Mouse (Mus musculus): ENCODE measurements around the gene Gm4559. TPM values are rescaled to one million over a fixed set of nuclear protein-coding genes. Genes with fewer than 3 reads are reported as not detected.
"Not testable (repeated sequence)": the region's sequence is repeated elsewhere in the genome, so short reads cannot be mapped to it uniquely, and the experiment has no call there.

The Gm4559 gene
- polyA plus RNA-seq, 1 experiment = not detected

GRCm38 (mm10) chr7:142317216-142317615 is 43.1 kb upstream of the Gm4559 start:
- H3K4me2 ChIP-seq (ENCODE audit: low read depth) = no peak overlapping the region
- no peak overlapping the region for H3K4me3 ChIP-seq
- no peaks in the 10 kb centered on the region for H3K79me2 ChIP-seq (ENCODE audit: control insufficient read depth, insufficient read depth)
- H3K27me3 ChIP-seq (ENCODE audit: control insufficient read depth, insufficient read depth, insufficient read length) = no peaks in the 10 kb centered on the region
- no peaks in the 10 kb centered on the region for H3K36me3 ChIP-seq (ENCODE audit: control insufficient read depth, insufficient read depth)
- H3ac ChIP-seq (ENCODE audit: control insufficient read depth, insufficient read length) = no peak overlapping the region
- TF ChIP-seq MAX (IDR thresholded peaks at IDR 0.05; ENCODE audit: low read depth) (no peak), CEBPB (IDR thresholded peaks at IDR 0.05; ENCODE audit: insufficient read depth, poor library complexity, severe bottlenecking) (no peak), TCF3 (IDR thresholded peaks at IDR 0.05; ENCODE audit: insufficient read length, low read depth) (no peak), E2F4 (IDR thresholded peaks at IDR 0.05; ENCODE audit: insufficient read depth) (no peak), MYOD1 (IDR thresholded peaks at IDR 0.05; ENCODE audit: control insufficient read depth in 1 of 3, insufficient read length in 2 of 3, low read depth in 2 of 3) (no peak), REST (IDR thresholded peaks at IDR 0.05; ENCODE audit: insufficient read depth, insufficient read length) (no peak), POLR2A (IDR thresholded peaks at IDR 0.05; ENCODE audit: insufficient read length, low read depth) (no peak), USF1 (IDR thresholded peaks at IDR 0.05; ENCODE audit: low read depth) (no peak), MYOG (IDR thresholded peaks at IDR 0.05; ENCODE audit: control insufficient read depth in 1 of 3, insufficient read depth in 1 of 3, insufficient read length in 2 of 3, low read depth in 2 of 3) (no peak), POLR2AphosphoS2 (IDR thresholded peaks at IDR 0.05; ENCODE audit: insufficient read length, low read depth) (no peak), SRF (IDR thresholded peaks at IDR 0.05; ENCODE audit: control insufficient read depth, insufficient read length, low read depth) (no peak), TCF12 (IDR thresholded peaks at IDR 0.05; ENCODE audit: insufficient read depth, poor library complexity, severe bottlenecking) (no peak)

DNA sequence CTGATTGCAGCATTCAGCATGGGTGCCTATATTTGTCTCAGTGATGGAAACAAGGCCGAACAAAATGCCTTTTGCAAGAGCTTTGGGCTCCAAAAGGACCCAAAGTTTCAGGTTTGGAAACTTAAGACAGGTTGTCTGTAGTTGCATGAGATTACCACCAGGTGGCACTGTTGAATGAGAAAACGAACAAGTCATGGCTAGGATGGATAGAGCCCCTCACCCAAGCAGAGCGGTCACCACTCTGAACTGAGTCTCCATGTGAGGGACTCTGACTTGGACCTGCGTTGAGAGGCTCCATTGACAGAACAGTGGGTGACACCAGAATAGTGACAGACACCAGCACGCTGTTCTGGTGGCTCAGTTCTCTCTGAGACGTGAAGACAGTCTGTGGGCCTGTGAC is 42.4 kb upstream of the Gm4559 start:
- TF ChIP-seq TCF3 (IDR thresholded peaks at IDR 0.05; ENCODE audit: insufficient read length, low read depth) (no peak), E2F4 (IDR thresholded peaks at IDR 0.05; ENCODE audit: insufficient read depth) (no peak), POLR2A (IDR thresholded peaks at IDR 0.05; ENCODE audit: insufficient read length, low read depth) (no peak), MAX (IDR thresholded peaks at IDR 0.05; ENCODE audit: low read depth) (no peak), CEBPB (IDR thresholded peaks at IDR 0.05; ENCODE audit: insufficient read depth, poor library complexity, severe bottlenecking) (no peak), MYOG (IDR thresholded peaks at IDR 0.05; ENCODE audit: control insufficient read depth in 1 of 3, insufficient read depth in 1 of 3, insufficient read length in 2 of 3, low read depth in 2 of 3) (no peak), USF1 (IDR thresholded peaks at IDR 0.05; ENCODE audit: low read depth) (no peak), MYOD1 (IDR thresholded peaks at IDR 0.05; ENCODE audit: control insufficient read depth in 1 of 3, insufficient read length in 2 of 3, low read depth in 2 of 3) (no peak), TCF12 (IDR thresholded peaks at IDR 0.05; ENCODE audit: insufficient read depth, poor library complexity, severe bottlenecking) (no peak), POLR2AphosphoS2 (IDR thresholded peaks at IDR 0.05; ENCODE audit: insufficient read length, low read depth) (no peak), SRF (IDR thresholded peaks at IDR 0.05; ENCODE audit: control insufficient read depth, insufficient read length, low read depth) (no peak), REST (IDR thresholded peaks at IDR 0.05; ENCODE audit: insufficient read depth, insufficient read length) (no peak)
- H3K27me3 ChIP-seq (ENCODE audit: control insufficient read depth, insufficient read depth, insufficient read length) = no peaks in the 10 kb centered on the region
- no peak overlapping the region for H3K4me3 ChIP-seq
- H3K4me2 ChIP-seq (ENCODE audit: low read depth) = no peak overlapping the region
- no peaks in the 10 kb centered on the region for H3K36me3 ChIP-seq (ENCODE audit: control insufficient read depth, insufficient read depth)
- no peaks in the 10 kb centered on the region for H3K79me2 ChIP-seq (ENCODE audit: control insufficient read depth, insufficient read depth)
- no peak overlapping the region for H3ac ChIP-seq (ENCODE audit: control insufficient read depth, insufficient read length)

GRCm38 (mm10) chr7:142314600-142315285 is 40.6 kb upstream of the Gm4559 start:
- peak; percentile 1 to 47 (median 28) for TF ChIP-seq MYOD1 (IDR thresholded peaks at IDR 0.05; ENCODE audit: control insufficient read depth in 1 of 3, insufficient read length in 2 of 3, low read depth in 2 of 3)
- TF ChIP-seq TCF12 (IDR thresholded peaks at IDR 0.05; ENCODE audit: insufficient read depth, poor library complexity, severe bottlenecking) = no peak
- H3K36me3 ChIP-seq (ENCODE audit: control insufficient read depth, insufficient read depth) = no peaks in the 10 kb centered on the region
- no peaks in the 10 kb centered on the region for H3K79me2 ChIP-seq (ENCODE audit: control insufficient read depth, insufficient read depth)
- H3K4me2 ChIP-seq (ENCODE audit: low read depth) = no peak overlapping the region
- no peaks in the 10 kb centered on the region for H3K27me3 ChIP-seq (ENCODE audit: control insufficient read depth, insufficient read depth, insufficient read length)
- H3K4me3 ChIP-seq = no peak overlapping the region
- no peak overlapping the region for H3ac ChIP-seq (ENCODE audit: control insufficient read depth, insufficient read length)

- H3K27me3 ChIP-seq (ENCODE audit: control insufficient read depth, insufficient read depth, insufficient read length); H3K36me3 ChIP-seq (ENCODE audit: control insufficient read depth, insufficient read depth); H3ac ChIP-seq (ENCODE audit: control insufficient read depth, insufficient read length); H3K4me2 ChIP-seq (ENCODE audit: low read depth); H3K79me2 ChIP-seq (ENCODE audit: control insufficient read depth, insufficient read depth); H3K4me3 ChIP-seq: not testable (repeated sequence)
- TF ChIP-seq MYOD1 (IDR thresholded peaks at IDR 0.05; ENCODE audit: control insufficient read depth in 1 of 3, insufficient read length in 2 of 3, low read depth in 2 of 3) (peak in 2 of 3 experiments; percentile 42 to 58), MYOG (IDR thresholded peaks at IDR 0.05; ENCODE audit: control insufficient read depth in 1 of 3, insufficient read depth in 1 of 3, insufficient read length in 2 of 3, low read depth in 2 of 3) (peak in 1 of 3 experiments; percentile 24)
Measured at GRCm38 (mm10) chr7:142303929-142304328, 29.8 kb upstream of the Gm4559 start.

DNA sequence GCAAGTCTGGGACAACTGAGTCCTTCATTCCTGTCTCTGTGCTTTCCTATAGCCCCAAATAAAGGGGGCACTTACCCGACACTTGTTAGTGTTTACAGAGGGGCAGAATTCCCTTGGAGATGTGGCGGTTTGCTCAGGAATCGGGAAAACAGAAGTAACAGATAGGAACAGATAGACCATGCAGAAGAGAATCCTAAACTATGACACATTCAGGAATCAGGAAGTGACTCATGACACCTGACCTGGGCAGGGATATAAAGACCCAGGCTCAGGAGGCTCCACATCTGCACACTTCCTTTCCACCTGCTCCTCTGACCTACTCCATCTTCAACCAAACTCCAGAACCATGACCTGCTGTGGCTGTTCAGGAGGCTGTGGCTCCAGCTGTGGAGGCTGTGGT is 29.1 kb upstream of the Gm4559 start, which contains the start of gene Krtap5-4:
Gene Krtap5-4, plus strand, starts transcription at position 301 of the 400 bp plus-strand sequence.
- Histone ChIP-seq H3K36me3 (ENCODE audit: control insufficient read depth, insufficient read depth) (no peaks in the 10 kb centered on the region), H3K4me3 (no peak within 1 kb of the TSS), H3K79me2 (ENCODE audit: control insufficient read depth, insufficient read depth) (no peaks in the 10 kb centered on the region), H3ac (ENCODE audit: control insufficient read depth, insufficient read length) (no peak within 1 kb of the TSS), H3K27me3 (ENCODE audit: control insufficient read depth, insufficient read depth, insufficient read length) (peaks cover 3% of the 10 kb centered on the region), H3K4me2 (ENCODE audit: low read depth) (no peak within 1 kb of the TSS)
- TF ChIP-seq MYOD1 (IDR thresholded peaks at IDR 0.05; ENCODE audit: control insufficient read depth in 1 of 3, insufficient read length in 2 of 3, low read depth in 2 of 3) (peak in 1 of 3 experiments; percentile 27), SRF (IDR thresholded peaks at IDR 0.05; ENCODE audit: control insufficient read depth, insufficient read length, low read depth) (no peak), POLR2A (IDR thresholded peaks at IDR 0.05; ENCODE audit: insufficient read length, low read depth) (no peak)

DNA sequence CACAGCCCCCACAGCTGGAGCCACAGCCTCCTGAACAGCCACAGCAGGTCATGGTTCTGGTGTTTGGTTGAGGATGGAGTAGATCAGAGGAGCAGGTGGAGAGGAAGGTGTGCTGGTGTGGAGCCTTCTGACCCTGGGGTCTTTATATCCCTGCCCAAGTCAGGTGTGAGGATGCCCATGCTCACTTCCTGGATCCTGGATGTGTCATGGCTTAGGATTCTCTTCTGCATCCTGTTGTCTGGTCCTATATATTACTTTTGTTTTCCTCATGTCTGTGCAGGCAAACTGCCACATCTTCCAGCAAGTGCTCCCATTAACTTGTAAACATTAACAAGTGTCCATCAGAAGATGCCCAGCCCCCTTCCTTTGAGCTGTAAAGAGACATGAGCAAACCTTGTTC is 22.9 kb upstream of the Gm4559 start, which contains the start of gene Krtap5-1:
Gene Krtap5-1, minus strand, starts transcription at position 101 of the 400 bp plus-strand sequence.
- H3K79me2 ChIP-seq (ENCODE audit: control insufficient read depth, insufficient read depth); H3K4me2 ChIP-seq (ENCODE audit: low read depth); H3K4me3 ChIP-seq; H3ac ChIP-seq (ENCODE audit: control insufficient read depth, insufficient read length); H3K36me3 ChIP-seq (ENCODE audit: control insufficient read depth, insufficient read depth); H3K27me3 ChIP-seq (ENCODE audit: control insufficient read depth, insufficient read depth, insufficient read length): not testable (repeated sequence)

- H3ac ChIP-seq (ENCODE audit: control insufficient read depth, insufficient read length); H3K4me3 ChIP-seq; H3K79me2 ChIP-seq (ENCODE audit: control insufficient read depth, insufficient read depth); H3K27me3 ChIP-seq (ENCODE audit: control insufficient read depth, insufficient read depth, insufficient read length); H3K4me2 ChIP-seq (ENCODE audit: low read depth); H3K36me3 ChIP-seq (ENCODE audit: control insufficient read depth, insufficient read depth): not testable (repeated sequence)
Measured at GRCm38 (mm10) chr7:142296108-142296507, 21.9 kb upstream of the Gm4559 start.

Data from myocyte (in vitro differentiated cells).